Mouse (Mus musculus) MEL (cell line): ENCODE results near the gene Adm. TPM values are rescaled to one million over a fixed set of nuclear protein-coding genes. Genes with fewer than 3 reads are reported as not detected.

ENCODE experiments used
- DNase-seq: peaks from one replicate; pipeline ENCODE4 v3.0.0; 2011; ENCODE audit warnings: low read depth, low spot score
- H3K27ac ChIP-seq: 2 replicates; pipeline ENCODE4 v1.5.1; 2012; ENCODE audit warnings: low read depth, mild to moderate bottlenecking, control low read depth, low read length, moderate library complexity; ENCODE audit not compliant: control insufficient read depth
- H3K27me3 ChIP-seq, 2 experiments: fragments of 150-350 bp in 1 of 2; sonication (generic) in 1 of 2; 2 replicates each; pipeline ENCODE4 v1.6.1; 2012; ENCODE audit warnings: low read length in 2 of 2, mild to moderate bottlenecking in 2 of 2, improper control_type of control experiment in 1 of 2, moderate library complexity in 1 of 2; ENCODE audit not compliant: insufficient read depth in 2 of 2, control insufficient read depth in 1 of 2
- H3K36me3 ChIP-seq, 2 experiments: 2 replicates each; pipeline ENCODE4 v1.6.1; 2012 to 2014; ENCODE audit warnings: low read length in 2 of 2, improper control_type of control experiment in 1 of 2, inconsistent platforms in 1 of 2, mild to moderate bottlenecking in 1 of 2; ENCODE audit not compliant: insufficient read depth in 2 of 2, control insufficient read depth in 1 of 2
- H3K4me1 ChIP-seq, 2 experiments: fragments of 150-350 bp in 1 of 2; sonication (generic) in 1 of 2; 2 replicates each; pipeline ENCODE4 v1.6.1; 2012; ENCODE audit warnings: low read length in 2 of 2, improper control_type of control experiment in 1 of 2, mild to moderate bottlenecking in 1 of 2; ENCODE audit not compliant: insufficient read depth in 2 of 2, control insufficient read depth in 1 of 2
- H3K4me3 ChIP-seq, 2 experiments: fragments of 150-350 bp in 1 of 2; sonication (generic) in 1 of 2; 2 replicates each; pipeline ENCODE4 v1.5.1; 2012; ENCODE audit warnings: low read depth in 2 of 2, low read length in 2 of 2, mild to moderate bottlenecking in 2 of 2, moderate library complexity in 2 of 2, control low read depth in 1 of 2, improper control_type of control experiment in 1 of 2; ENCODE audit not compliant: control insufficient read depth in 1 of 2, insufficient read depth in 1 of 2
- H3K79me2 ChIP-seq: 2 replicates; pipeline ENCODE4 v1.6.1; 2012; ENCODE audit warnings: mild to moderate bottlenecking, low read length, moderate library complexity; ENCODE audit not compliant: control insufficient read depth, poor library complexity, insufficient read depth
- H3K9ac ChIP-seq: 2 replicates; pipeline ENCODE4 v1.6.1; 2012; ENCODE audit warnings: low read depth, mild to moderate bottlenecking, control low read depth, low read length, moderate library complexity; ENCODE audit not compliant: control insufficient read depth, poor library complexity, severe bottlenecking
- H3K9me3 ChIP-seq: fragments of 150-350 bp; sonication (generic); replicated peaks from 2 replicates; pipeline ENCODE4 v1.6.1; 2012; ENCODE audit warnings: mild to moderate bottlenecking, low read length, improper control_type of control experiment, moderate library complexity; ENCODE audit not compliant: insufficient read depth
- BHLHE40 ChIP-seq: IDR thresholded peaks from 2 replicates; pipeline ENCODE4 v1.6.1; 2012; ENCODE audit warnings: low read depth, mild to moderate bottlenecking, inconsistent platforms, low read length, improper control_type of control experiment, borderline replicate concordance
- CHD2 ChIP-seq: IDR thresholded peaks from 2 replicates; pipeline ENCODE4 v1.6.1; 2011; ENCODE audit warnings: low read length, improper control_type of control experiment
- ETS1 ChIP-seq: IDR thresholded peaks from 2 replicates; pipeline ENCODE4 v1.6.1; 2012; ENCODE audit warnings: low read depth, mild to moderate bottlenecking, inconsistent platforms, low read length, improper control_type of control experiment, moderate library complexity
- JUND ChIP-seq: IDR thresholded peaks from 2 replicates; pipeline ENCODE4 v1.6.1; 2011; ENCODE audit warnings: low read depth, mild to moderate bottlenecking, improper control_type of control experiment, low read length
- MEF2A ChIP-seq: IDR thresholded peaks from 2 replicates; pipeline ENCODE4 v1.6.1; 2014; ENCODE audit warnings: low read depth, mild to moderate bottlenecking, inconsistent platforms, low read length, improper control_type of control experiment; ENCODE audit not compliant: poor library complexity, insufficient replicate concordance, severe bottlenecking; ENCODE audit errors: extremely low read depth
- MXI1 ChIP-seq: IDR thresholded peaks from 2 replicates; pipeline ENCODE4 v1.6.1; 2011; ENCODE audit warnings: mild to moderate bottlenecking, low read depth, low read length, improper control_type of control experiment
- NELFE ChIP-seq: IDR thresholded peaks from 2 replicates; pipeline ENCODE4 v1.6.1; 2011; ENCODE audit warnings: low read depth, low read length, improper control_type of control experiment
- POLR2A ChIP-seq, 2 experiments: IDR thresholded peaks; 2 replicates each; pipeline ENCODE4 v1.6.1; 2011 to 2012; ENCODE audit warnings: low read length in 2 of 2, mild to moderate bottlenecking in 2 of 2, control low read depth in 1 of 2, improper control_type of control experiment in 1 of 2, low read depth in 1 of 2, moderate library complexity in 1 of 2; ENCODE audit not compliant: control insufficient read depth in 1 of 2, insufficient read depth in 1 of 2, poor library complexity in 1 of 2
- POLR2AphosphoS5 ChIP-seq: IDR thresholded peaks from 2 replicates; pipeline ENCODE4 v1.6.1; 2012; ENCODE audit warnings: low read depth, borderline replicate concordance, mild to moderate bottlenecking, inconsistent platforms, low read length, moderate library complexity, mixed read lengths
- RAD21 ChIP-seq: IDR thresholded peaks from 2 replicates; pipeline ENCODE4 v1.6.1; 2011; ENCODE audit warnings: mild to moderate bottlenecking, low read depth, low read length, improper control_type of control experiment
- SIN3A ChIP-seq: IDR thresholded peaks from 2 replicates; pipeline ENCODE4 v1.6.1; 2012; ENCODE audit warnings: low read length, improper control_type of control experiment, inconsistent platforms
- SMC3 ChIP-seq: IDR thresholded peaks from 2 replicates; pipeline ENCODE4 v1.6.1; 2011; ENCODE audit warnings: low read depth, low read length, improper control_type of control experiment
- TAL1 ChIP-seq: IDR thresholded peaks from 2 replicates; pipeline ENCODE4 v1.6.1; 2012; ENCODE audit warnings: mild to moderate bottlenecking, inconsistent platforms, low read length, moderate library complexity, mixed read lengths
- TBP ChIP-seq: IDR thresholded peaks from 2 replicates; pipeline ENCODE4 v1.8.0; 2011; ENCODE audit warnings: low read depth, low read length, improper control_type of control experiment
- ZC3H11A ChIP-seq: IDR thresholded peaks from 2 replicates; pipeline ENCODE4 v1.6.1; 2012; ENCODE audit warnings: low read depth, mild to moderate bottlenecking, inconsistent platforms, low read length, improper control_type of control experiment
- ZMIZ1 ChIP-seq: IDR thresholded peaks from 2 replicates; pipeline ENCODE4 v1.6.1; 2012; ENCODE audit warnings: low read depth, mild to moderate bottlenecking, inconsistent platforms, low read length, improper control_type of control experiment, moderate library complexity
- polyA plus RNA-seq, 2 experiments: library from polyadenylated mRNA; stranded (reverse) in 1 of 2; unstranded in 1 of 2; fragments of >175 nt in 1 of 2; fragments of >200 nt in 1 of 2; gene quantifications; 2 replicates each; pipeline versions ENCODE4 v1.2.1 to v1.2.4; 2012; ENCODE audit warnings: low replicate concordance in 2 of 2, low read depth in 1 of 2; ENCODE audit not compliant: insufficient read length in 2 of 2, insufficient read depth in 1 of 2, missing spikeins in 1 of 2
- total RNA-seq: library from RNA; depleted of rRNA; stranded (reverse); fragments of 300-350 nt; gene quantifications from 2 replicates; pipeline ENCODE4 v1.2.3, GENCODE M21; 2012

Gene Adm
- total and polyA plus RNA-seq, 3 experiments: not detected

- Histone ChIP-seq H3K79me2 (no peaks in the 10 kb centered on the region), H3K4me3 (no peak overlapping the region), H3K27ac (no peak overlapping the region), H3K9me3 (no peaks in the 10 kb centered on the region), H3K4me1 (no peaks in the 10 kb centered on the region), H3K27me3 (peaks cover 1 to 2% of the 10 kb centered on the region in 2 experiments; a peak in 2 of 4 replicates), H3K36me3 (no peaks in the 10 kb centered on the region), H3K9ac (no peak overlapping the region)
- no peak for DNase-seq
- TF ChIP-seq ETS1 (no peak), TBP (no peak), TAL1 (no peak), ZC3H11A (no peak), POLR2A (IDR thresholded peaks at IDR 0.05; ENCODE audit: control insufficient read depth in 1 of 2, insufficient read depth in 1 of 2, low read depth in 1 of 2, low read length in 2 of 2, poor library complexity in 1 of 2) (no peak)
These were observed 20.3 kb downstream of the Adm start for GRCm38 (mm10) chr7:110647559-110648454.

GRCm38 (mm10) chr7:110648455-110649085 lies 21.1 kb downstream of the Adm start:
- no peak overlapping the region for H3K9ac ChIP-seq
- no peaks in the 10 kb centered on the region for H3K9me3 ChIP-seq
- H3K36me3 ChIP-seq: no peaks in the 10 kb centered on the region
- TF ChIP-seq NELFE (no peak), POLR2A (IDR thresholded peaks at IDR 0.05; ENCODE audit: control insufficient read depth in 1 of 2, insufficient read depth in 1 of 2, low read depth in 1 of 2, low read length in 2 of 2, poor library complexity in 1 of 2) (no peak), ZMIZ1 (no peak), RAD21 (no peak), MXI1 (no peak), MEF2A (no peak), SMC3 (no peak), ZC3H11A (no peak), SIN3A (no peak), CHD2 (no peak), JUND (no peak), POLR2AphosphoS5 (no peak), BHLHE40 (no peak)
- H3K27me3 ChIP-seq: peaks cover 1 to 2% of the 10 kb centered on the region in 2 experiments; a peak in 2 of 4 replicates
- no peak overlapping the region for H3K27ac ChIP-seq
- DNase-seq: no peak
- no peak overlapping the region for H3K4me3 ChIP-seq
- no peaks in the 10 kb centered on the region for H3K4me1 ChIP-seq
- no peaks in the 10 kb centered on the region for H3K79me2 ChIP-seq
